16 mouse cellular contexts compared by ENCODE assay signal in genomic region chr1:171827674-171828073, GRCm38 (mm10). TPM values are rescaled to one million over a fixed set of nuclear protein-coding genes. Genes with fewer than 3 reads are reported as not detected.
DNase-seq lines count a peak whose midpoint lies in the region; ATAC-seq and TF ChIP-seq lines count a peak whose summit lies in the region.
"Had no signal": no experiment of that assay in that cellular context is flagged by ENCODE, and none has a peak within 500 bp of the region (broad histone marks: within the 10 kb centered on the region; RNA-seq: fewer than 3 reads in every experiment).

No protein-coding gene starts in this region.

- peak; percentile 42; the same call in 1 of the 2 replicates for ATAC-seq in frontal cortex, adult (ENCODE audit: low TSS enrichment)
- ATAC-seq in Patski, result no peak
- ATAC-seq: forebrain, postnatal 0 days; liver, embryonic 12.5 days had no signal

- intact Hi-C loops in gastrocnemius, adult 2 months (cut with DNase I), result no loop called here

- peak; percentile 33 for TF ChIP-seq CTCF in Patski (IDR thresholded peaks at IDR 0.05)
- no peak for TF ChIP-seq CTCF in gastrocnemius, adult 2 months (IDR thresholded peaks at IDR 0.05)

- POLR2A ChIA-PET in Patski (lab: Charles Lee), result no interaction called here

- H3K4me3 ChIP-seq in gastrocnemius, adult 2 months, result no peak overlapping the region
- H3K4me3 ChIP-seq: heart, embryonic 12.5 days; liver, embryonic 12.5 days; midbrain, embryonic 12.5 days; neural tube, embryonic 15.5 days had no signal

- no peak overlapping the region for H3K27ac ChIP-seq in gastrocnemius, adult 2 months
- H3K27ac ChIP-seq: liver, embryonic 12.5 days; midbrain, embryonic 12.5 days; neural tube, embryonic 15.5 days had no signal

- CTCF ChIA-PET in Patski (lab: Charles Lee), result interaction anchor here (0.9 to 3.3 kb wide), 5 partner anchors 12 to 174 kb away, joined by 3 to 15 read pairs (median 5); partner anchors contain the start of gene Cd84

- in situ Hi-C loops in Patski (cut with MboI; ENCODE audit: low pct_unique_long_range_greater_than_20kb), result loop anchor here (25.0 kb wide), 1 partner anchor 510 kb away; the partner anchor contains the start of genes Kcnj10 and Kcnj9

- no peaks in the 10 kb centered on the region for H3K27me3 ChIP-seq in Patski
- H3K27me3 ChIP-seq: heart, embryonic 12.5 days; liver, embryonic 12.5 days; midbrain, embryonic 12.5 days; neural tube, embryonic 15.5 days had no signal

- no peak for DNase-seq in frontal cortex, postnatal 10 days (ENCODE audit: low spot score in 2 of 2)
- DNase-seq in 3T3-L1 (ENCODE audit: low read depth, low spot score) (peak; percentile 67), Patski (ENCODE audit: low read depth, low spot score) (peak; percentile 34)
- DNase-seq in induced T-regulatory cell, adult 2 months (ENCODE audit: low read depth), result peak; percentile 85
- DNase-seq in kidney, adult 11 months, result no peak
- no peak for DNase-seq in gastrocnemius, adult 8-10 months (ENCODE audit: low spot score in 2 of 2)
- no peak for DNase-seq in gastrocnemius, adult 2 months
- DNase-seq: forebrain, postnatal 0 days; kidney, adult 2 months; thymus, postnatal 25 days had no signal

RNA-seq across cellular contexts. Expression of gene Cd84, which starts 11.8 kb away (rescaled TPM):
- polyA plus RNA-seq in Patski (2021), result 0.01 TPM
- total RNA-seq in gastrocnemius, adult 8-10 months (2022), result under 1 TPM; 0.17 to 0.53 (median 0.34) TPM
- total RNA-seq in gastrocnemius, adult 2 months (2021), result under 1 TPM; 0.28 to 0.70 TPM
- polyA plus RNA-seq: C2C12 had no signal

Comparison
In these comparisons a context has a peak if more than half of its experiments do, and no peak if none do; other contexts are left out.
1. DNase-seq: peak in 3T3-L1 (single experiment), Patski (single experiment) and induced T-regulatory cell, adult 2 months (single experiment); none in frontal cortex, postnatal 10 days (0 of 2), kidney, adult 11 months (single experiment), gastrocnemius, adult 8-10 months (0 of 2) and gastrocnemius, adult 2 months (single experiment).